Mouse (Mus musculus): ENCODE data around the gene Lrrc71.

The Lrrc71 gene

DNA sequence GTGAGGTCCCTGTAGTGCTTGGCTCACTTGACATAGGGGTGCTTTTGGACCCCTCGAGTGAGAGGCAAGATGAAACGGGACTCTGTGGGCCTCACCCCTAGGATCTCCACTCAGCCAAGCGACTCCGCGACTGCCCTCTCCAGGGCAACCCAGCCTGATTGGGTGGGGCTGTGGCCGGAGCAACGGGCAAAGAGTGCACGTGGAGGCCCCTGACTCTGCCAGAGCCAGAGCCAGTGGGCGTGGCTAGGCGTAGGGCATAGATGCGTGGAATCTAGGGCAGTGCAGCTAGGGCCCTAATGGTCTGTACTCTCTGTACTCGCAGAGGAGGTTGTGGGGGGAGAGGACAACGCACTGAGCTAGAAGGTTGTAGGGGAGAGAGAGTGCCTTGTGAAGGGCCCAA, at the start of gene Lrrc71:
TSS of gene Lrrc71 (minus strand) at position 195 of the 400 bp plus-strand sequence.
- no peak for DNase-seq (ENCODE audit: low read depth, low spot score)

DNA sequence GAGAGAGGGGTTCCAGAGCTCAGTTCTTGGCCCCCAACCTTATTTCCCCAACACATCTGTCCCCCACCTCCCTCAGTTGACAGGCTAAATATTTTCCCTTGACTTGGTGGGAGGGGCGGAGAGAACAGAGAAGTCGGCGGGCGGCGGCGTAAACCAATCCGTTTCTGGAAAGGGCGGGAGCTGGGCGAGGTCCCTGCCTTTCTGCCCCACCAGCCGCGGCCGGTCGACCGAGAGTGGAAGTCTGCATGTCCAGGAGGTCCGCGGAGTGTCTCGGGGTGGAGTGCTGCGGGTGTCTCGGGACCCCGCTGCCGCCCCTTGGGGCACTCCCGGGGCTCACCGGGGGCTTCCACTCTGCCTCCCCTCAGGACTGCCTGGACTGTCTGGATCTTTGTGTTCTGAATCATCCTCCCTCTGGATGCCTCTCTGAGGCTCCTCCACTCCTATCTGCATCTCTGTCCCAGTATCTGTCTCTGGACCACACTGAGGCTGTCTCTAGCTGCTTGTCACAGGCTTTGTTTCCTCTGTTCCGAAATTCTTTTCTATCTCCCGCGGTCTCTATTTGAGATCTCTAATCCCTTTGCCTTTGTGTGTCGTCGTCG, 48.4 kb upstream of the Lrrc71 start, which contains the start of gene Insrr:
TSS of gene Insrr (plus strand) at position 216 of the 599 bp plus-strand sequence.
- DNase-seq (ENCODE audit: low read depth, low spot score): peak; percentile 14

GRCm38 (mm10) chr3:87795336-87796277, 47.2 kb upstream of the Lrrc71 start:
- DNase-seq (ENCODE audit: low read depth, low spot score): peak; percentile 80

DNA sequence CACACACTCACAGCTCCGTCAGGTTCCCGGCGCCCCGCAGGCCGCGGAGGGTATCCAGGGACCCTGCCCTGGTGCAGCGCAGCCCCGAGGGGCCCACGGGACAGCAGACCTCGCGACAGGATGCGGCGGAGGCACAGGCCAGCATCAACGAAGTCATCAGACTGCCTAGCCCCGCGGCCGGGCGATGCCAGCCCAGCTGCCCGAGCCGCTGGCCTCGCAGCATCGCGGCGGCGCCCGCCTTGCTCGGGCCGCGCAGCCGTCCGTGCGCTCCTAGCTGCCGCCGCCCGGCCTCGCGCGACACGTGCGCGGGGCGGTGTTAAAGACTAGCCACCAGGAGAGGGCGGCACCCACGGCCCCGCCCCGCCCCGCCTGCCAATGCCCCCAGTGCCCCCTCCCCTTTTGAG, 46.5 kb upstream of the Lrrc71 start, which contains the start of gene Ntrk1:
TSS of gene Ntrk1 (minus strand) at position 241 of the 404 bp plus-strand sequence.
- DNase-seq (ENCODE audit: low read depth, low spot score): peak; percentile 46

- no peak for DNase-seq (ENCODE audit: low read depth, low spot score)
Measured at GRCm38 (mm10) chr3:87789768-87790167, 41.3 kb upstream of the Lrrc71 start.

GRCm38 (mm10) chr3:87789248-87789647, 40.8 kb upstream of the Lrrc71 start:
- DNase-seq (ENCODE audit: low read depth, low spot score): no peak

- DNase-seq (ENCODE audit: low read depth, low spot score): no peak
Measured at GRCm38 (mm10) chr3:87785626-87786214, 37.3 kb upstream of the Lrrc71 start.

- DNase-seq (ENCODE audit: low read depth, low spot score): no peak
Measured at GRCm38 (mm10) chr3:87785156-87785555, 36.7 kb upstream of the Lrrc71 start.

- no peak for DNase-seq (ENCODE audit: low read depth, low spot score)
Measured at GRCm38 (mm10) chr3:87783282-87784023, 35.0 kb upstream of the Lrrc71 start.

DNA sequence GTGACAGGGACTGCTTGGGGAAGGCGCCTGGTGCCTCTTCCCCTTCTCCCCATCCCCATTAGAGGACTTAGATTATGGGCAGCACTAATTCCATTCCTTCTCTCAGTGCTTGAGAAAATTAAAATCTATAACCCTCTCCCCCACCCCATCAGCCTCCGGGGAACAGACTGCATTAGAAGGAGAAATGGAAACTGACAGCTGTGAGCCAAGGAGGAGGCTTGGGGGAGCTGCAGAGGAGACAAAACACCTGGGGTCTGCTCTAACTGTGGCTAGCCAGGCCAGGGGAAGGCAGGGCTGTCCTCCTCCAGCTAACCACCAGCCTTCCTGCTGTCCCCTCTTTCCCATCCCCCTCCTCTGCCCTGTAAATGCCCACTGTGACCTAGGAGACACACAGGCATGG, 30.7 kb upstream of the Lrrc71 start:
- no peak for DNase-seq (ENCODE audit: low read depth, low spot score)

- no peak for DNase-seq (ENCODE audit: low read depth, low spot score)
Measured at GRCm38 (mm10) chr3:87778283-87778682, 29.9 kb upstream of the Lrrc71 start.

DNA sequence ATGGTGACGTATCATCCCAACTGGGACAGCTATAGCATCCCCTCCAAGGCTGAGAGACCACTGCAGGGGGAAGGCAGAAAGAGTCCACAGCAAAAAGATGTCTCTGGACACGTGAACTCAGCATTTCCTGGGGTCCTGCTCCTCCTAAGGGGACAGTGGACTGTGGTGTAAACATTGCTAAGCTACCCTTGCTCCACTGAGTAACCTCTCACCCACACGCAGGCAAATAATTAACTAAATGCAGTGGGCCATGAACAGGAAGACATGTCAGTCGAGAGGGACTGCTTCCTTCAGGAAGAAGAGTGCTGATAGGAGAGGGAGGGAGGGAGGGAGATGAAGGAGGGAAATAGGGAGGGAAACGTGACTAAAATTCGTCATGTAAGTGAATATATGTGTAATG, 22.7 kb upstream of the Lrrc71 start:
- DNase-seq (ENCODE audit: low read depth, low spot score): no peak

- DNase-seq (ENCODE audit: low read depth, low spot score): peak; percentile 88
Measured at GRCm38 (mm10) chr3:87770280-87770679, 21.9 kb upstream of the Lrrc71 start.

GRCm38 (mm10) chr3:87769506-87769905, 21.1 kb upstream of the Lrrc71 start:
- no peak for DNase-seq (ENCODE audit: low read depth, low spot score)

DNA sequence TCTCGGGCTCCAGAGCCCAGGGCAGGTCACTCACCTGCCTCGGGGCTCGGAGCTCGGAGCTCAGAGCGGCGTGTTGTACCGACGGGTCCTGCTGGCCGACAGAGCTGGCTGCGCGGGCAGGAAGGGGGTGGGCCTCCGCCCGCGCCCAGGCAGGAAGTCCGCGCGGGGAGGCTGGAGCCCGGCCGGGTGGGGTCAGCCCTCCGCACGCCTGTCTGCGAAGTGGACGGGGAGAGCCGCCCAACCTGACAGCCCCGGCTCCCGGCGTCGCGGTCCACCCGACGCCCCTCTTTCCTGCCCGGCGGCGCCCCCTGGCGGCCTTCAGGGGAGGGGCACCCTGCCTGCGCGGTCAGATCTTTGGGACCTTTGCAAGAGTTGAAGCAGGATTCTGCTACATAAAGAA, 20.4 kb upstream of the Lrrc71 start:
- peak; percentile 88 for DNase-seq (ENCODE audit: low read depth, low spot score)

DNA sequence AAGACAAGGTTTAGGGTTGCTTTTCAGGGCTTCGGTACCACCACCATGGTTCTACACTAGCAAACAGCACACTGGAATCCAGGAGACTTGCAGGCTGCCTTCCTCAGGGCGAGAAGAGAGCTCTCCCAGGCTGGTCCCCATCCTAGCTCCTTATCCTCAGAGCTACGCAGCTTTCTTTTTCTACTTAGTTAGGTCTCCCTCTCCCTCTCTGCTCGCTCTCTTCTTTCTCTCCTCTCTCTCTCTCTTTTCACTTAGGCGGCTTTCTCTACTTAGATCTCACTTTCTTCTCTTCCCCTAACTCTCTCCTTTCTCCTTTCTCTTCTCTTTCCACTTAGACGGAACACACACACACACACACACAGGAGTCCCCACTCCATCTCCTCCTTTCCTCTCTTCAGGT, 20.0 kb upstream of the Lrrc71 start:
- peak; percentile 26 for DNase-seq (ENCODE audit: low read depth, low spot score)

- DNase-seq (ENCODE audit: low read depth, low spot score): no peak
Measured at GRCm38 (mm10) chr3:87767764-87768163, 19.3 kb upstream of the Lrrc71 start.

DNA sequence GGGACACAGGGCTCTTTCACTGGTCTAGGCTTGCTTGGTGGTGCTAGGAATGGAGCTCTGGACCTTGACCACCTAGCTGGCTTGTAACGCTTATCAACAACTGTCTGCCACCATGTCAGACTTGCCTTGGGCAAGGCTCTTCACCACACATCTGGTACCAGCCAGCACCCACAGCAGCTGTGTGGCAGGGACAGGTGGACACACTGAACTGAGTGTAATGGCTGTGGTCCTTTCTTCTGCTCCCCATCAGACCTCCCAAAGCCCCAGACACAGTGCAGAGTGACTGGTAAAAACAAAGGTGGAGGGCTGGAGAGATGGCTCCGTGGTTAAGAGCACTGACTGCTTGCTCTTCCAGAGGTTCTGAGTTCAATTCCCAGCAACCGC, 17.9 kb upstream of the Lrrc71 start:
- no peak for DNase-seq (ENCODE audit: low read depth, low spot score)

- no peak for DNase-seq (ENCODE audit: low read depth, low spot score)
Measured at GRCm38 (mm10) chr3:87765631-87766283, 17.3 kb upstream of the Lrrc71 start.

DNA sequence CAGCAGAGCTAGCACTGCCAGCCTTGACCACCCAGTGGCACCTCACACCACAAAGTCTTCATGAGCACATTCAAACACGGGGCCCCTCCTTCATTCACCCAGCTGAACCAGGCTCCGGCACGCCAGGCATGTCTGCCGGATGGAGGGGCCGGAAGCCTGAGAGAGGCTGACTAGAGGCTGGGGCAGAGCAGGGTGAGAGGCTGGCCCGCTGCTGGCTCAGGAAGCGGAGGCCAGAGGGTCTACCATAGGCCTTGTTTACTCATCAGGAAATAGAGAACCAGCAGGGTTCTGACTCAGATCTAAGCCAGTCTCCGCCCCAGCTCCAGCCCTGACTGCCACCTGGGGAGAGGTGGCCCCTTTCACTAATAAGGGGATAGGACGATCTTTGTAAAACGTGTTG, 16.7 kb upstream of the Lrrc71 start:
- peak; percentile 83 for DNase-seq (ENCODE audit: low read depth, low spot score)

GRCm38 (mm10) chr3:87764506-87764905, 16.1 kb upstream of the Lrrc71 start:
- no peak for DNase-seq (ENCODE audit: low read depth, low spot score)
